Mouse (Mus musculus) ES-CJ7 (cell line): ENCODE data around the gene Foxj2.

Experiments
- DNase-seq: peaks from one replicate; pipeline ENCODE4 v3.0.0; 2011; ENCODE audit warnings: low read depth, low spot score

Gene Foxj2

DNA sequence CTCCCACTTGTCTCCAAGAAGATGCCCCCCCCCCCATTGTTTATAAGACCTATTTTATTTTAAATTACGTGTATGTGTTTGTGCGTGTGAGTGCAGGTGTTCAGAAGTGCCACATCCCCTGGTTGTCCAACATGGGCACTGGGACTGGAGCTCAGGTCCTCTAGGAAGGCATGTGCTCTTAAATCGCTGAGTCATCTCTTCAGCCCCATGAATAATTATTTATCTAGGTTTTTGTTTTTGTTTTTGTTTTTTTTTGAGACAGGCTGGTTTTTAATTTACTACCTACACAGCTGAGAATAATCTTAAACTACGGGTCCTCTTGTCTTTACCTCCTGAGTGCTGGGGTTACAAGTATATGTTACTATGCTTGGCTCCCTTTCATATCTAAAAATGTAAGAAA, 6.1 kb upstream of the Foxj2 start:
- no peak for DNase-seq

DNA sequence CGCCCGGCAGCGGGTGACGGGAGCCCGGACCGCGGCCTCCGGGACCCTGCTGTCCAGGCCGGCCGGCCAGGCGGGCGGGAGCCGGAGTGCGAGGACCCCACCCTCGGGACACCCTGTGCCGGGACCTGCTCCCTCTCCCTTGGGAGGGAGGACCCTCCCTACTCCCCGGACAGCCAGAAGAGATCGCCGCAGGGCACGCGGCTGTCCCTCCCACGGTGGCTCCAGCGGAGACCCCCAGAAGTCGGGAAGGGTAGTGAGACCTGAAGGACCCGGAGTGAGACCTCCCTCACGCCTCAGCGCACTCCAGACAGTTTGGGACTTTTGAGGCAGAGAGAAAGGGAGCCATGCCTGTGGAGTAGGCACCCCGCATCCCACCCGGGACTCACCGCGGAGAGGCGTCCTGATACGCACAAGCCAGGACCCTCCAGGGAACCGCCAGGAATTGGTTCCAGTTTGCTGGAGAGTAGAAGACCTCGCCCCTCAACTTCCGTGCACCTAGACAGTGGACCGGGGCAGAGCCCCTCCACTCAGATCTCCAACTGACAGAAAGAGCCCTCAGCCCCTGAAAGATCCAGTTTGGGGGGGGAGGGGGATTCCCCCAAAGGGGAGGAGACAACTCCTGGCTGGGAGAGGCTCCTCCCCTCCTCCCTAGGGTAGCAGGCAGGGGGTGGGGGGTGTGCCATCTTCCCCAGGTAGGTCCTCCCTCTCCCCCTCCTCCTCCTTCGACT, 521 bp downstream of the Foxj2 start:
- DNase-seq: peak; percentile 65

DNA sequence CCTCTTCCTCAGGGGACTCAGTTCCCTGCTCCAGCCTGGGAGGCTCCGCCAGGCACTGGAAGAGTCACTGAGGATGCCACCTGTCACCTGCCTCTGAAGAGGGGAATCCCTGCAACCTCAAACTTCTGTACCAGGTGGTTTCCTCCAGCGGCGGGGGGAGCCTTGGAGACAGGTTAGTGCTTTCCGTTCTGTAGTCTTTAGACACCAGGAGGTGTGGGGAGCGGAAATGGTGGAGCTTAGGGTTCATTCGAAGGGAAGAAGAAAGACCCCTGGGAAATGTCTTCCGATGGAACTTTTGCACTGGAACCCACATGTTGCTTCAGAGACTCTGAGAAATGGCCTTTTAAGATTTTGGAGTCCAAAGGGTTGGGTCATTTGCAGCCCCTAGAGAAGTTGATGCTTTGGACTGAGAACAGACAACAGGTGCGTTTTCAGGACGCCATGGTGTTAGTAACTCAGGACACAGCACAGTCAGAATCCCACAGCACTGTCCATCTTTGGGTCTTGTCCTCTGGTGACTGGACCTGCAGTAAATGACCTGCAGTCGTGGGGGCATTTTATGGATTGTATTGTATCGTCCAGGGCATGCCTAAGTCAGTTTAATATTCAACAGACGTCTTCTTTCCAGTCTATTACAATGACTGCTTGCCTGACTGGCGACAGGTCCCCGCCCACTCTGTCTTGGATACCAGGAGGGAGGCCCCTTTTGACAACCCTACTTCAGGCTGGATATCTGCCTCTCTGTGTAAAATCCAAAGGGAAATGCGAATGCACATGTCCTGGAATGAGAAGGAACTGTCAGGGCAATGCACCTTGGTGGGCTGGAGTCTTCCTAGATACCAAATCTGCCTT, 1.3 kb downstream of the Foxj2 start:
- no peak for DNase-seq

DNA sequence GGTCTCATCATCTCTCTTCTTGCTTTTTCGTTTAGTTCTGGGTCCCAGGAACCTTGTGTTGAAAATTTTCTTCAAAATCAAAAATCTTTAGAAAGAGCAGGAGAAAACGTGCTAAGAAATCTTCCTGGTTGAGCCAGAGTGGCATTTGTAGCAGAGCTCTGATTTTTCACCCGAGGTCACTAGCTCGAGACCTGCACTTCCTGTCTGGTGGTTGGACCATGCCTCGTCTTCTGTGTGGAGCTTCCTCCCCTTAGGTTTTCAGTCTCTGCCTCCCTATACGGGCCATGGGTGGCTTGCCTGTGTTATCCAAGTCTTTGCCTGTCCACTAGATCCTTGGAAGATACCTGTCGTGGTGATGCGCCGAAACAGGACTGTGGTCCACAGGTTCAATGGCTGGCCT, 2.1 kb downstream of the Foxj2 start:
- DNase-seq: no peak

DNA sequence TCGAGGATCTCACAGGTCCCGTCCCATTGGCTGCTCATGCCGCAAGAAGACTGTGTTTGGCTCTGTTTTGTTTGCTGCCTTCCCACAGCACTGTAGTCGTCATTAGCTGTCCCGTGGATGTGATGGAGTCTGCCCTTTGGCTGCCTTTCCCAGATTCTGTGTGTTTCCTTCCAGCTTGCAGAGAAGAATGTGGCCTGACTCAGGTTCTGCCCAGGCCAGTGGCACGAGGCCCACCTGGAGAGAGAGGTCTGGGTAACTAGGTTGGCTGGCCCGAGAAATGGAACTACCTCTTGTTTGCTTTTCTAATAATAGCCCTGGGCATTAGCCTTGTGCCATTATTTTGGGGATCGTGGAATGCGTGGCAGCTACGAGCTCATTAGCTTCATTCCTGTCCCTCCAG, 4.4 kb downstream of the Foxj2 start:
- DNase-seq: no peak

DNA sequence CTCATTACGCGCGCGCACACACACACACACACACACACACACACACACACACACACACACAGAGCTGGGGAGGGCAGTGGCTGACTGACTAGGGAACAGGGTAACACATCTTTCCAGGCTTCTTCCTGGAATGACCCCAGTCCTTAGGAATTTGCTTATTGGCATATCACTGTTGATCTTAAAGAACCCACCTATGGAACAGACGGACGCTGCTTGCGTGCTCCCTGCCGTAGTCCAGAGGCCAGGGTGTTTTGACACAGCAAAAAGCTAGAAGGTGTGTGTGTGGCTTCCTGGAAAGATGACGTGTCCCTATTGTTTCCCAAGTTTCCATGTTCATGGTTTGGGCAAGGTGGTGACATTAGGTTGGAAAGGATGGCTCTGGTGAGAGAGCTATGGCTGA, 5.5 kb downstream of the Foxj2 start:
- no peak for DNase-seq

DNA sequence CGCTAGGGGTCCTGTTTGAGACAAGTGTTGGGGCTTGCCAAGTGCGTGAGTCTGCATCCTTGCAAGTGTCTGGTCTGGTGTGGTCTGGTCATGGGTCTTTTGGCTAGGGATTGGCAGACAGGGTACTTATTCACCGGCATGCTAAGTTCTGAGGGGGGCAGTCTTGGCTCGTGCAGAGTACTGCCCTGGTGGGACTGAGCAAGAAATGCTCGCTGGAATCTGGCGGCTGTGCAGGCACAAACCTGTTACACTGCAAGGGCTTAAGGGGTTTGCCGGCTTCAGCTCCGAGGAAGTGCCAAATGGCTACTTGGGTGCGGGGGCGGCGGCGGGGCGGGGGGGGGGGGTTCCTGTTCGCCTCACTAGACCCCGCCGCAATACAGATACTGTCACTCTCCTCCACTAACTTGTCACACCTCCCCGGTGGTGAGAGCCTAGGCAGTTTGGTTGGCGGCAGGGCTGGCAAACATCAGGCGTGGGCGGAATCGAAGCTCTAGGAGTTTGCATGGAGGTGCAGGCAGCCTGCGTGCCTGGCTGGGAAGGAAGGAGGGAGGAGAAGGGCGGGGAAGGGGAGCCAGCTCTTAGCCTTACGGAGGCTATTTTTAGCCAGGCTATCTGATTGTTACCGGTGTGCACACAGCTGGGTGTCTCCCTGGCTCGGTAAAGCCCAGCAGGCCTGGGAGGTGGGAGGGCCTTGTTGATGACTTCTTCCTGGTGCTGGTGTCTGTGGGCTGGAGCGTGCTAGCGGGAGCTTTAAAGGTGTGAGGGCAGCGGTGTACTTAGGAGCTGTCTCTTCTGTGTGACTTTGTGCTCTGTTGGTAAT, 6.4 kb downstream of the Foxj2 start:
- peak; percentile 91 for DNase-seq

DNA sequence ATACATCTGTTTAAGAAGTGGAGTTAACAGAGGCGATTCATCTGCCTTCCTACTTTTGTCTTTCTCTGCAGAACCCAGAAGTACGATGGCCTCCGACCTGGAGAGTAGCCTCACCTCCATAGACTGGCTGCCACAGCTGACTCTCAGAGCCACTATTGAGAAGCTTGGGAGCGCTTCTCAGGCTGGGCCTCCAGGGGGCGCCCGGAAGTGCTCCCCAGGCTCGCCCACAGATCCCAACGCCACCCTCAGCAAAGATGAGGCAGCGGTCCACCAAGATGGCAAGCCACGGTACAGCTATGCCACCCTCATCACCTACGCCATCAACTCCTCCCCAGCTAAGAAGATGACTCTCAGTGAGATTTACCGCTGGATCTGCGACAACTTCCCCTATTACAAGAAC, 8.4 kb downstream of the Foxj2 start:
- DNase-seq: peak; percentile 75

DNA sequence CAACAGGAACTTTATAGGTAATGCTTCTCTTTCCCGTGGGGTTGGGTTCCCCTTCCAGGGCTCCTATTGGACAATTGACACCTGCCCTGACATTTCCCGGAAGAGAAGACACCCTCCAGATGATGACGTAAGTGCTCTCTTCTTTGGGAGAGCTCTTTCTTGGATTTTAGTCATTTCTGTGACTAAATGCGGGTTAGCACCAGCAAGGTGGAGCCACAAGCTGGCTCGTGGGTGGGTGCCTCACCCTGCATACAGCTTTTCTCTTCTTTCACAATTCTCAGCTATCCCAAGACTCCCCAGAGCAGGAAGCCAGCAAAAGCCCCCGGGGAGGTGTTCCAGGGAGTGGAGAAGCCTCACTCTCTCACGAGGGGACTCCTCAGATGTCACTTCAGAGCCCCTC, 13.2 kb downstream of the Foxj2 start:
- no peak for DNase-seq

DNA sequence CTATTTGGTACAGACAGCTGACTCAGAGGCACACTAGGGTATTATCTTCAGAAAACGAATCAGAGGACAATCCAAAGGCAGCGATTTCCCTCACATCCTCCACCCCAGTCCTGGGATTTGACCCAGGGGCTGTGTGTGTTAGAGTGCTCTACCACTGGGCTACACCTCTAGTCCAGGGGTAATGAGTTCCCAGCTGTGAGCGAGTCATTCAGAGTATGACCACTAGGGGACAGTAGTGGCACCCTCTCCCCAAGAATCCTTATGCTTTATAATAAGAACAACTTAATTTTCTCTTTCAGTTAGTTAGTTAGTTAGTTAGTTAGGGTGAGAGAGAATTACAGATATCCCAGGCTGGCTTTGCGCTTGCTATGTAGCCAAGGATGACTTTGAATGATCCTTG, 14.7 kb downstream of the Foxj2 start:
- peak; percentile 72 for DNase-seq

DNA sequence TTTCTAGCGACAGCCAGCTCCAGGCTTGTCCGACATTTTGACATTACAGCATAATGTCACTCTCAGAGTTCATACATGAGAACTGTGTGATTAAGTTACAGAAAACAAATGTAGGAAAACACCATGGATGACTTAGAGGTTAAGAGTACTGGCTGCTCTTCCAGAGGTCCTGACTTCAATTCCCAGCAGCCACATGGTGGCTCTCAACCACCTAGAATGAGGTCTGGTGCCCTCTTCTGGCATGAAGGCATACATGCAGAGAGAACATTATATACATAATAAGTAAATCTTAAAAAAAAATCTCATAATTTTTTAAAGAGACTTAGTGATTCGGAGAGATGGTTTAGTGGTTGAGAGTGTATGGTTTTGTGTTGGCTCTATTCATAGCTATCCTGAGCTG, 17.3 kb downstream of the Foxj2 start:
- DNase-seq: no peak

DNA sequence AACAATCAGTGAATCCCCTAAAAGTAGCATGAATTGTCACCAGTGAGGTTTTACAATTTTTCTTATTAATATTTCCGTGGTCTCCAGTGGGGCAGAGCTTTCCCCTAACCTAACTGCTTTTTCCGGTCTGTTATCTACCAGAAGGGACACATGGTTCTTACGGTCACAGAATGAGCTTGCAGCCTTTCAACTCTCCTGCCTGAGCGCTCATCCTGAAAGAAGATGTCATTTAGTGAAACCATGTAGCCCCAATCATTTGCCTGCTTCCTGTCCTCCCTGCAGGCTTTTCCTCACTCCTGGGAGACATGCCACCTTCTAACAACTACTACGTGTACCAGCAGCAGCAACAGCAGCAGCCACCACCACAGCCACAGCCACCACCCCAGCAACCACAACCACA, 17.8 kb downstream of the Foxj2 start:
- DNase-seq: no peak

DNA sequence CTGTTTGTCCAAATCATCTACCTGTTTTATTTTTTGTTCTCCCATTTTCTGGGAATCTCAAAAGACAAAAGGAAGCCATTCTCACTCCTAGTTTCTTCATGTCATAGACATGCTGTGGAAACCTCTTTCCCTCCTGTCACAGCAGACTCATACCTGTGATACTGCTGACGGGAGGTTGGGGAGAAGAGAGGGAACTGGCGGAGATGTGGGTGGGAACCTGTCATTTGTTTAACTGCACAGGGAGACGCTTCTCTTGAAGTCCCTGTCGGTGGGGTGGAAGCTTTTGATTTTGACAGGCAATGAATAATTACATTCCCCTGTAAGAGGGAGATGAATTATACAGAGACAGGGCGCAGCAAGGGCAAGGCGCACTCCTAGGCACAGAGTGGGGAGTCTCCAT, 24.0 kb downstream of the Foxj2 start:
- no peak for DNase-seq

DNA sequence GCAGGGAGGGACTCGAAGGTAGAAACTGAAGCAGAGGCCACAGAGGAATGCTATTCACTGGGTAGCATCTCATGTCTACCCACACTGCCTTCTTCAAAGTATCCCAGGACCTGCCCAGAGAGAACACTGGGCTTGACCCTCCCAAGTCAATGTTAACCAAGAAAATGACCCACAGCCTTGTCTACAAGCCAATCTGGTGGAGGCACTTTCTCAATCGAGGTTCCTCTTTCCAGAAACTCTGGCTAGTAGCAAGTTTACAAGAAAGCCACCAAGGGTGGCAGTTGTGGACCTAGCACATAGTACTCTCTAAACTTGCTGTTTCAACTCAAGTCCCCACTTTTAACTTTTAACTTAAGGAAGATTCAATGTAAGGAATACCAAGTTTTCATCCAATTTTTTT, 33.0 kb downstream of the Foxj2 start:
- no peak for DNase-seq

DNA sequence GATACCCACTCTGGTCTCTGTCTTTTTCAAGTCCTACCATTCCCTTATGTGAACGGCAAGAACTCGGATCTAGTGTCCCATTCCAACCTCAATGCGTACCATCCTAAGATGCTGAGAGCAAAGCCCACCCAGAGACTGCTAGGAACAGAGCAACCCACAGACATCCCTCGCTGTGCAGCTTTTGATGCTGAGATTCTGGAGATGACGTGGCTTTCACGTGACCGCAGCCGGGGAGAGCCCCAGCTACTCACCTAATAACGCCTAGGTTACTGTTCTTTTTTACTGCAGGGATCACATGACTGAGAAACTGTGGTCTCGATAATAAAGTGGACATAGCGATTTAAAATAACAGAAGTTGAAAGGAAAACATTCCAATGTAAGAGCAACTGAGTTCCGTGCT, 34.8 kb downstream of the Foxj2 start:
- DNase-seq: no peak

DNA sequence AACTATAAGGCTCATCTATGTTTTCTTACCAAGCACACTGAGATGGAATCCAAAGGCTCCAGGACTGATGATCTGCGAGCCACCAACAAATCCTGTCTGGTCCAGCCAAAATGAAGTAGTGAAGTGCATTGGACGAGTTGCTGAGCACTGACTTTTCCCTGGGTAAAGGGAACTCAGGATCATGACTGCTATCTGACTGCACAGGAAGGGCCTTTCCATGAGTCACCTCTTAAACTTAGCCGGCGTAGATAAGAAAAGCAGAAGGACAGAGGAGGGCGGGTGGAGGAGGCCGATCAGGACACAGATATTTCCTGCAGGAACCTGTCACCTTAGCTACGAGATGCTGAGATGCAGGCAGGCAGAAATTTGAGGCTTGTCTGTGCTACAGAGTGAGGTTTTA, 36.2 kb downstream of the Foxj2 start, which contains the start of gene C3ar1:
Gene C3ar1, minus strand, starts transcription at position 207 of the 400 bp plus-strand sequence.
- no peak for DNase-seq

DNA sequence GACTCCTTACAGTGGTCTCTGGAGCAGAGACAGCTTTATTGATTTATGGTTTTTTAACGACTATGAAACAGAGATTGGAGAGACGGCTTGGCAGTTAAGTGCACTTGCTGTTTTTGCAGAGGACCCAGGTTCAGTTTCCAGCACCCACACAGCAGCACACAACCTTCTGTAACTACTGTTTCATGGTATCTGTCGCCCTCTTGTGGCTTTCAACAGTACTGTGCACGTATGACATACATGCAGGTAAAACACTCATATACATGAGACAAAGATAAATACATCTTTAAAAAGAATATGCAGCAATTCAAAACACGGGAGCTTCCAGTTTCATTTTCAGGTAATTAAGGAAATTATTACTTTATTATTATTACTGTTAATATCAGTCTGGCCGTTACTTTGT, 42.7 kb downstream of the Foxj2 start:
- peak; percentile 59 for DNase-seq

DNA sequence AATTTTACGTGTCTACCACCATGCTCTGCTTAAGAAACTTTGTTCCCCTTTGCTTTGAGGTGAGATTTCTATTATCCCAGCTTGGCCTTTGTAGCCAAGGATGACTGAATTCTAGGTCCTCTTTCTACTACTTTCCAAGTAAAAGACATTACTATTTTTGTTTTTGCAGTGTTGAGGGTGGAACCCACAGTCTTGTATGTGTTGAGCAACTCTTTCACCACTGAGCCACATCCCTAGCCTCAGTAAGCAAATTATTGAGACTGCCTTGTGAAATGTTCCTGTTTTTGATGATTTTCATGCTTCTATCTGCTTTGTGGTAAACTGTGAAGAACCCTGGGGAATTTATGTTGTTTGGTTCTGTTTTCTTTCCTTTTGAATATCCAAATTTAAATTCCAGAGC, 43.2 kb downstream of the Foxj2 start:
- no peak for DNase-seq

DNA sequence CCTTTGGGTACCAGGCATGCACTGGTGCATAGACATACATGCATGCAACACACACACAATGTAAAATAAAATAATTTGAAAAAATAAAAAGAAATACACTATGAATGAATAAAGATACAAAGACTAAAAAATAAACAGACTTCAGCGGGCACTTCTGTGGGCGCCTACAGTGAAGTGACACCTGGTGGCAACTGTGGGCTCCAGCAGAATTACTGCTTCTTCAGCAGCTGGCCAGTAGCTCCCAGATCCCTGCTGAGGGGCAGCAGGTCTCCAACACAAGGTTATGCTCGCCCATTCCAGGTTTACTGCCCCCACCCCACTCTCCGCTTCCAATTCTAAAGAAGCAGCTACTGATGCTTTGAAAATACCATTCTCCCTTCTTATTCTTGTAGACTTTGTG, 48.2 kb downstream of the Foxj2 start:
- DNase-seq: no peak

DNA sequence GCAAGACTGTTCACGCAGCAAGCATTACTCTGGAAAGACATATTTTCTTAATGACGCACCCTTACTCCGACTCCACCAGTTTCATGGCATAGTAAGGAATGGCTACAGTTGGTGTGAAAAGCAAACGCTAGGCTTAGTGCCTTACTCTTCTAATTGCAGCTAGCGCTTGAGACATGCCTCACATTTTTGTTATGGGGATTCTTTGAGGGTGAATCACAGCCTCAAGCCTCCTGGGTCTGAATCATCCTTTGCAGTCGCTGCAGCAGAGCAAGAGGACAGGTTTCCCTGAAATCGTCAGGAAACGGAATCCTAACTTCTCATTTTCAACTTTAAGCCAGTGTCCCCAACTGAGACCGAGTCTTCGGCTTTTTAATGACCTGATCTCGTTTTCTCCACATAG, 50.1 kb downstream of the Foxj2 start:
- DNase-seq: no peak

DNA sequence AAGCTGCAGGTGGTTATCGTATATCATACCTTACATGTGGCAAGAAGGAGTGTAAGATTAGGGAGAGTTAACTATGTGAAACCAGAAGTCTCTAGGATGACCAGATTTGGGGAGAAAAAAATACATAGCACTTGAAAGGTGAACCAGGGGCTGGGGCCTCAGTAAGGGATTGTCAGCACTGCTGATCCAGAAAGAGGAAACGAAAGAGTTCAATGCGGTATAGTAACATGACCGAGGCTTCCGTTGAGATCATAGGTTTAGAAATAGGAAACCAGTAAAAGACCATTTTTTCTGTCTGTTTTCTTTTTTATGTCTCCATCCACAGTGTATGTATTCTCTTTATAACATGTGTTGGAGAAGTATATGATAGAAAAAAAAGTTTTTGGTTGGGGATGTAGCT, 53.1 kb downstream of the Foxj2 start:
- DNase-seq: no peak
